Mouse (Mus musculus): ENCODE measurements around the gene Dhx37. TPM values are rescaled to one million over a fixed set of nuclear protein-coding genes. Genes with fewer than 3 reads are reported as not detected.
"Not testable (repeated sequence)": the region's sequence is repeated elsewhere in the genome, so short reads cannot be mapped to it uniquely, and the experiment has no call there.

Gene Dhx37
- polyA plus RNA-seq, 1 experiment from 2014 or later: 7.2 TPM

DNA sequence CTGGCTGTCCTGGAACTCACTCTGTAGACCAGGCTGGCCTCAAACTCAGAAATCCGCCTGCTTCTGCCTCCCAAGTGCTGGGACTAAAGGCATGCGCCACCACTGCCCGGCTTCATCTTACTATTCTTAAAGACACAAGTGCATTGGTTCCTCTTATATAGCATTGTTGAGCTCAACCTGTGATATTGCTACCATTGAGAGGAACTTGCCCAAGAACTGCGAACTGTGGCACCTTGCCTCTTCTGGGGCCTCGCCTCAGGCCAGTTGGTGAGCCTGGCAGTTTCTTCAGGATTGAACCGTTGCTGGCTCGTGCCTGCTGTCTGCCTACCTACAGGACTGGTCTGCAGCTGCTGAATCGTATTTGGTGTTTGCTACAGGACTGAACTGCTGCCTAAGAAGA, 21.4 kb downstream of the Dhx37 start:
- not testable (repeated sequence) for H3K27me3 ChIP-seq (ENCODE audit: control insufficient read depth, insufficient read depth, low read length); H3K9ac ChIP-seq (replicated peaks; ENCODE audit: low read length); DNase-seq (ENCODE audit: low spot score); ATAC-seq (replicated peaks; ENCODE audit: insufficient number of reproducible peaks, low FRiP score, low TSS enrichment, low read depth); H3K4me1 ChIP-seq (ENCODE audit: control insufficient read depth, insufficient read depth, low read length); H3K27ac ChIP-seq (replicated peaks; ENCODE audit: low read depth, low read length); H3K9me3 ChIP-seq (replicated peaks; ENCODE audit: control insufficient read depth, low read length); H3K4me2 ChIP-seq (ENCODE audit: low read depth, low read length); H3K4me3 ChIP-seq (ENCODE audit: low read depth, low read length)
- H3K36me3 ChIP-seq (replicated peaks; ENCODE audit: control insufficient read depth, insufficient read depth, low read depth, low read length): peaks cover 14% of the 10 kb centered on the region
- WGBS: 88% methylated on average over 8 of the region's 8 CpGs

DNA sequence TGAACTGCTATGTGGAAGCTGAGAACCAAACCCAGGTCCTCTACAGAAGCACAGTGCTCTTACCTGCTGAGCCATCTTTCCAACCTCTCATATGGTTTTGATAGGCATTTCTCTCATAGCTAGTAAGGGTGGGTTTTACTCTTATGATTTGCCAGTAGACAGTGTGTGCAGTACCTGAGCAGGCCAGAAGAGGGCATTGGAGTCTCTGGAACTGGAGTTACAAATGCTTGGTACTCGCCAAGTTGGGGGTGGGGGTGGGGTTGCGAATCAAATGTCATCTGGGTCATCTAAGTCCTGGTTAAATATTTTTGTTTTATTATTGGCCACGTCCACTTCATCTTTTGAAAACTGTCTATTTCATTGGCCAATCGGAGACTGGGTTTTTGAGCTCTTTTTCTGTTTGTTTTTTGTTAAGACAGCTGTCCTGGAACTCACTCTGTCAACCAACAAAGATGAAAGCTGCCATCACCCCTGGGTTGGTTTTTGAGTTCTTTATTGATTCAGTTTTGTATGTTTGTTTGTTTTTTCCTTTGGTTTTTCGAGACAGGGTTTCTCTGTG, 21.9 kb downstream of the Dhx37 start:
- H3K9me3 ChIP-seq (replicated peaks; ENCODE audit: control insufficient read depth, low read length): no peaks in the 10 kb centered on the region
- H3K27ac ChIP-seq (replicated peaks; ENCODE audit: low read depth, low read length): no peak overlapping the region
- DNase-seq (ENCODE audit: low spot score): peak; percentile 68
- H3K4me1 ChIP-seq (ENCODE audit: control insufficient read depth, insufficient read depth, low read length): no peaks in the 10 kb centered on the region
- no peak overlapping the region for H3K4me3 ChIP-seq (ENCODE audit: low read depth, low read length)
- H3K4me2 ChIP-seq (ENCODE audit: low read depth, low read length): no peak overlapping the region
- WGBS: 60% methylated on average over 5 of the region's 5 CpGs
- no peak overlapping the region for H3K9ac ChIP-seq (replicated peaks; ENCODE audit: low read length)
- H3K36me3 ChIP-seq (replicated peaks; ENCODE audit: control insufficient read depth, insufficient read depth, low read depth, low read length): peaks cover 12% of the 10 kb centered on the region
- H3K27me3 ChIP-seq (ENCODE audit: control insufficient read depth, insufficient read depth, low read length): no peaks in the 10 kb centered on the region
- no peak for ATAC-seq (replicated peaks; ENCODE audit: insufficient number of reproducible peaks, low FRiP score, low TSS enrichment, low read depth)

GRCm38 (mm10) chr5:125409348-125410090, 24.4 kb downstream of the Dhx37 start:
- H3K4me2 ChIP-seq (ENCODE audit: low read depth, low read length): peak overlapping the region; percentile 22
- WGBS: 6% methylated on average over 20 of the region's 20 CpGs
- DNase-seq (ENCODE audit: low spot score) (peak; percentile 80), ATAC-seq (replicated peaks; ENCODE audit: insufficient number of reproducible peaks, low FRiP score, low TSS enrichment, low read depth) (no peak)
- no peaks in the 10 kb centered on the region for H3K9me3 ChIP-seq (replicated peaks; ENCODE audit: control insufficient read depth, low read length)
- peak overlapping the region; percentile 29 for H3K4me3 ChIP-seq (ENCODE audit: low read depth, low read length)
- H3K9ac ChIP-seq (replicated peaks; ENCODE audit: low read length): no peak overlapping the region
- no peaks in the 10 kb centered on the region for H3K4me1 ChIP-seq (ENCODE audit: control insufficient read depth, insufficient read depth, low read length)
- no peak overlapping the region for H3K27ac ChIP-seq (replicated peaks; ENCODE audit: low read depth, low read length)
- H3K27me3 ChIP-seq (ENCODE audit: control insufficient read depth, insufficient read depth, low read length): no peaks in the 10 kb centered on the region
- H3K36me3 ChIP-seq (replicated peaks; ENCODE audit: control insufficient read depth, insufficient read depth, low read depth, low read length): no peaks in the 10 kb centered on the region; the same call in 1 of the 2 replicates

- Histone ChIP-seq H3K4me3 (ENCODE audit: low read depth, low read length) (peak overlapping the region; percentile 29), H3K4me1 (ENCODE audit: control insufficient read depth, insufficient read depth, low read length) (no peaks in the 10 kb centered on the region), H3K9me3 (replicated peaks; ENCODE audit: control insufficient read depth, low read length) (no peaks in the 10 kb centered on the region), H3K27ac (replicated peaks; ENCODE audit: low read depth, low read length) (no peak overlapping the region), H3K9ac (replicated peaks; ENCODE audit: low read length) (no peak overlapping the region), H3K4me2 (ENCODE audit: low read depth, low read length) (0 out of 2 replicates have a peak overlapping the region, but pooled peaks have one; percentile 17), H3K36me3 (replicated peaks; ENCODE audit: control insufficient read depth, insufficient read depth, low read depth, low read length) (no peaks in the 10 kb centered on the region; the same call in 1 of the 2 replicates), H3K27me3 (ENCODE audit: control insufficient read depth, insufficient read depth, low read length) (no peaks in the 10 kb centered on the region)
- under 1% methylated on average over 13 of the region's 13 CpGs for WGBS
- DNase-seq (ENCODE audit: low spot score) (peak; percentile 92), ATAC-seq (replicated peaks; ENCODE audit: insufficient number of reproducible peaks, low FRiP score, low TSS enrichment, low read depth) (peak; percentile 50)
Measured at GRCm38 (mm10) chr5:125408842-125409241, 25.1 kb downstream of the Dhx37 start.

GRCm38 (mm10) chr5:125407910-125408575, 25.9 kb downstream of the Dhx37 start:
- Histone ChIP-seq H3K9me3 (replicated peaks; ENCODE audit: control insufficient read depth, low read length) (no peaks in the 10 kb centered on the region), H3K9ac (replicated peaks; ENCODE audit: low read length) (no peak overlapping the region), H3K4me1 (ENCODE audit: control insufficient read depth, insufficient read depth, low read length) (no peaks in the 10 kb centered on the region), H3K4me2 (ENCODE audit: low read depth, low read length) (no peak overlapping the region), H3K36me3 (replicated peaks; ENCODE audit: control insufficient read depth, insufficient read depth, low read depth, low read length) (no peaks in the 10 kb centered on the region), H3K27ac (replicated peaks; ENCODE audit: low read depth, low read length) (no peak overlapping the region), H3K4me3 (ENCODE audit: low read depth, low read length) (no peak overlapping the region), H3K27me3 (ENCODE audit: control insufficient read depth, insufficient read depth, low read length) (no peaks in the 10 kb centered on the region)
- 67% methylated on average over 14 of the region's 14 CpGs for WGBS
- DNase-seq (ENCODE audit: low spot score) (no peak), ATAC-seq (replicated peaks; ENCODE audit: insufficient number of reproducible peaks, low FRiP score, low TSS enrichment, low read depth) (no peak)

DNA sequence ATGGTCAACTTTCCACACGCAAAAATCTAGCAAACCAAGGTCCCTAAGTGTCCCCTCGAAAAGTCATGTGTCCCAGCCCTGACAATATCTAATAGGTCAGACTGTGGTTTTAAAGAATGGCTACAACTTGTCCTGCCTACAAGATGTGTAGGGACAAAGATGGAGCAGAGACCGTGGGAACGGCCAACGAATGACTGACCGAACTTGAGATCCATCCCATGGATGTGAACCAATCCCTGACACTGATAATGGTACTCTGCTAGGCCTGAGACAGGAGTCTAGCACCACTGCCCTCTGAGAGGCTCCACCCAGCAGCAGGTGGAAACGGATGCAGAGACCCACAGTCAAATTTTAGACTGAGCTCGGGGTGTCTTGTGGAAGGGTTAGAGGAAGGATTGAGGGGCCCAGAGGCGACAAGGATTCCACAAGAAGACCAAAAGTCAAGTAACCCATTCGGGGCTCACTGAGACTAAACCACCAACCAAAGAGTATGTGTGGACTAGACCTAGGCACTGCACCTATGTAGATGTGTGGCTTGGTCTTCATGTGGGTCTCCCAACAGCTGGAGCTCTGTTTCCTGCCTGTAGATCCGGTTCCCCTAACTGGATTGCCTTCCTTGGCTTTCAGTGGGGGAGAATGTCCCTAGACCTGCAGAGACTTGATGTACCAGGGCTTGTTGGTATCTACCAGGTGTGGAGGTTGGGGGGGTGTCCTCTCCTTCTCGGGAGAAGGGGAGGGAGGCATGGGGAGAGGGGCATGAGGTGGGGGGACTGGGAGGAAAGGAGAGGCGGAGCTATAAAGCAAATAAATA, 26.7 kb downstream of the Dhx37 start:
- DNase-seq (ENCODE audit: low spot score) (no peak), ATAC-seq (replicated peaks; ENCODE audit: insufficient number of reproducible peaks, low FRiP score, low TSS enrichment, low read depth) (no peak)
- peak overlapping the region; percentile 59 for H3K4me3 ChIP-seq (ENCODE audit: low read depth, low read length)
- 58% methylated on average over 13 of the region's 13 CpGs for WGBS
- H3K4me1 ChIP-seq (ENCODE audit: control insufficient read depth, insufficient read depth, low read length): no peaks in the 10 kb centered on the region
- peak overlapping the region; percentile 77 for H3K4me2 ChIP-seq (ENCODE audit: low read depth, low read length)
- H3K27me3 ChIP-seq (ENCODE audit: control insufficient read depth, insufficient read depth, low read length): no peaks in the 10 kb centered on the region
- no peaks in the 10 kb centered on the region for H3K36me3 ChIP-seq (replicated peaks; ENCODE audit: control insufficient read depth, insufficient read depth, low read depth, low read length)
- no peak overlapping the region for H3K27ac ChIP-seq (replicated peaks; ENCODE audit: low read depth, low read length)
- peak overlapping the region; percentile 57 for H3K9ac ChIP-seq (replicated peaks; ENCODE audit: low read length)
- no peaks in the 10 kb centered on the region for H3K9me3 ChIP-seq (replicated peaks; ENCODE audit: control insufficient read depth, low read length)

GRCm38 (mm10) chr5:125406322-125407016, 27.5 kb downstream of the Dhx37 start:
- Histone ChIP-seq H3K4me2 (ENCODE audit: low read depth, low read length) (peak overlapping the region; percentile 77), H3K4me3 (ENCODE audit: low read depth, low read length) (peak overlapping the region; percentile 59), H3K27me3 (ENCODE audit: control insufficient read depth, insufficient read depth, low read length) (no peaks in the 10 kb centered on the region), H3K4me1 (ENCODE audit: control insufficient read depth, insufficient read depth, low read length) (no peaks in the 10 kb centered on the region), H3K27ac (replicated peaks; ENCODE audit: low read depth, low read length) (0 out of 2 replicates have a peak overlapping the region, but pooled peaks have one; percentile 2), H3K9ac (replicated peaks; ENCODE audit: low read length) (peak overlapping the region; percentile 57), H3K36me3 (replicated peaks; ENCODE audit: control insufficient read depth, insufficient read depth, low read depth, low read length) (no peaks in the 10 kb centered on the region), H3K9me3 (replicated peaks; ENCODE audit: control insufficient read depth, low read length) (no peaks in the 10 kb centered on the region)
- WGBS: 1% methylated on average over 20 of the region's 20 CpGs
- ATAC-seq (replicated peaks; ENCODE audit: insufficient number of reproducible peaks, low FRiP score, low TSS enrichment, low read depth) (no peak; the same call in 1 of the 2 replicates), DNase-seq (ENCODE audit: low spot score) (peak; percentile 57)
